8 mouse cellular contexts compared by ENCODE assay signal in the genomic region with DNA sequence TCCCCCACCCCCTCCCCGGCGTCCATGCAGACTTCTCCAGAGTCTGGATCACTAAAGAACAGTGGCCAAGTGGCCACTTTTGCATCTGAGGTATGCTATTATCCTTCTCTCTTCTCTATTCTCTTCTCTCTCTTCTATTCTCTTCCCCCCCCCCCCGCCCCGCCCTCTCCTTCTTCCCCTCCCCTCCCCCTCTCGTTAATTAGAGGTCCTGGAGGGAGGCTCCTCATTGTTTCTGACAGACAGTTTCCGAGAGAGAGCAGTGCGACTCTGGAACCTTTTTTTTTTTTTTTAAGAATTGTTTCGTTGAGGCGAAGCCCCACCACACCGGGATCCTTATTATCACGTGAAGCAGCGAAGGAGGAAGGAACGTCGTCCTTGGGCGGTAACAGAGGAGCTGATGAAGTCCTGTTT.
DNase-seq lines count a peak whose midpoint lies in the region; ATAC-seq and TF ChIP-seq lines count a peak whose summit lies in the region.

No protein-coding gene starts in this region.

- no peak overlapping the region for H3K27ac ChIP-seq in kidney, postnatal 0 days
- H3K27ac ChIP-seq in brown adipose tissue, adult 24 weeks (replicated peaks; ENCODE audit: low read depth, low read length): no peak overlapping the region

- peak overlapping the region; percentile 39 for H3K4me3 ChIP-seq in kidney, postnatal 0 days (replicated peaks; ENCODE audit: low read depth, low read length)
- peak overlapping the region; percentile 53 for H3K4me3 ChIP-seq in brown adipose tissue, adult 24 weeks (ENCODE audit: insufficient read depth, low read depth, low read length)
- peak overlapping the region; percentile 53 for H3K4me3 ChIP-seq in megakaryocyte, embryonic 14.5 days (replicated peaks)

- peak; percentile 29; the same call in 1 of the 2 replicates for ATAC-seq in kidney, postnatal 0 days (replicated peaks; ENCODE audit: low FRiP score, low read depth)
- ATAC-seq in hematopoietic stem cell, adult 5-6 weeks (replicated peaks in 1 of 2; ENCODE audit: insufficient read depth in 1 of 2, low FRiP score in 2 of 2, low TSS enrichment in 1 of 2, low read depth in 1 of 2, poor library complexity in 2 of 2, severe bottlenecking in 2 of 2): peak; percentile 34 to 42; a peak in 2 of 4 replicates

- no peak for TF ChIP-seq CTCF in kidney, postnatal 0 days (IDR thresholded peaks at IDR 0.05; ENCODE audit: low read depth)

- DNase-seq in kidney, postnatal 0 days (ENCODE audit: low spot score): peak; percentile 49
- no peak for DNase-seq in kidney, postnatal 10 days
- no peak for DNase-seq in urinary bladder, adult 2 months (ENCODE audit: low spot score)
- no peak for DNase-seq in thymus, postnatal 4 days
- DNase-seq in left cerebral cortex, postnatal 14 days (ENCODE audit: low spot score in 2 of 2): no peak

- no peaks in the 10 kb centered on the region for H3K9me3 ChIP-seq in kidney, postnatal 0 days (replicated peaks; ENCODE audit: low read length)
- H3K9me3 ChIP-seq in megakaryocyte, embryonic 14.5 days: peaks cover 8% of the 10 kb centered on the region; the same call in 1 of the 2 replicates

- no peaks in the 10 kb centered on the region for H3K36me3 ChIP-seq in kidney, postnatal 0 days (ENCODE audit: insufficient read depth, low read length)
- no peaks in the 10 kb centered on the region for H3K36me3 ChIP-seq in megakaryocyte, embryonic 14.5 days (replicated peaks; ENCODE audit: low read length)

- H3K27me3 ChIP-seq in kidney, postnatal 0 days (ENCODE audit: insufficient read depth, low read length): no peaks in the 10 kb centered on the region
- peaks cover 51% of the 10 kb centered on the region for H3K27me3 ChIP-seq in megakaryocyte, embryonic 14.5 days (replicated peaks)

- intact Hi-C loops in left cerebral cortex, postnatal 14 days (cut with DNase I): loop anchor here (5.0 kb wide), 1 partner anchor 65 kb away; the partner anchor contains the start of gene Cxadr

- under 1% methylated on average over 14 of the region's 15 CpGs for WGBS in kidney, postnatal 0 days

- H3K4me1 ChIP-seq in kidney, postnatal 0 days (replicated peaks; ENCODE audit: insufficient read depth, low read length): no peaks in the 10 kb centered on the region
- H3K4me1 ChIP-seq in brown adipose tissue, adult 24 weeks (ENCODE audit: control insufficient read depth, insufficient read depth, insufficient read length, low read length): peaks cover 2% of the 10 kb centered on the region
- H3K4me1 ChIP-seq in megakaryocyte, embryonic 14.5 days: peaks cover 5% of the 10 kb centered on the region

- peak overlapping the region; percentile 89 for H3K4me2 ChIP-seq in kidney, postnatal 0 days (ENCODE audit: low read length)

- 0 out of 2 replicates have a peak overlapping the region, but pooled peaks have one; percentile 31 for H3K9ac ChIP-seq in kidney, postnatal 0 days (ENCODE audit: low read depth, low read length)
